Mouse (Mus musculus): ENCODE measurements at regions not wholly inside any gene's neighbourhood (a gene's known extent, or its start where the extent isn't known, plus 50 kb on each side); places are given as distances from the start of the nearest gene placed in this dataset.
A peak's percentile ranks its signal among the peaks of the same experiment; 100 is the strongest.

- DNase-seq: no peak
These were observed 133.3 kb downstream of the Ptger3 start for GRCm38 (mm10) chr3:157699961-157700360.

GRCm38 (mm10) chr3:157698529-157698928 lies 131.8 kb downstream of the Ptger3 start:
- peak in 1 of 2 experiments; percentile 28 for DNase-seq

GRCm38 (mm10) chr3:157695128-157696075 lies 128.7 kb downstream of the Ptger3 start:
- DNase-seq: peak; percentile 58 to 63
